Mouse (Mus musculus) CH12.LX (cell line): ENCODE results near the gene Dcst2. TPM values are rescaled to one million over a fixed set of nuclear protein-coding genes. Genes with fewer than 3 reads are reported as not detected.

ENCODE experiments used
- DNase-seq: peaks from one replicate; pipeline ENCODE4 v3.0.0-alpha.2; 2013; ENCODE audit errors: extremely low read depth
- H3K27ac ChIP-seq: 2 replicates; pipeline ENCODE4 v1.5.1; 2012; ENCODE audit warnings: low read depth, mild to moderate bottlenecking, control low read depth, moderate library complexity; ENCODE audit not compliant: insufficient read depth
- H3K27me3 ChIP-seq: replicated peaks from 2 replicates; pipeline ENCODE3; 2012; ENCODE audit warnings: inconsistent platforms
- H3K36me3 ChIP-seq, 2 experiments: replicated peaks in 1 of 2; 2 replicates each; pipeline versions ENCODE3 to v1.6.1; 2012; ENCODE audit warnings: inconsistent platforms in 1 of 2, low read length in 1 of 2, mild to moderate bottlenecking in 1 of 2, mixed read lengths in 1 of 2, moderate library complexity in 1 of 2; ENCODE audit not compliant: control insufficient read depth in 1 of 2, insufficient read depth in 1 of 2
- H3K4me1 ChIP-seq, 2 experiments: 2 replicates each; pipeline ENCODE4 v1.6.1; 2012; ENCODE audit warnings: inconsistent platforms in 1 of 2, moderate library complexity in 1 of 2; ENCODE audit not compliant: insufficient read depth in 2 of 2, control insufficient read depth in 1 of 2
- H3K4me2 ChIP-seq: 2 replicates; pipeline ENCODE4 v1.6.1; 2012; ENCODE audit warnings: low read depth, mild to moderate bottlenecking, control low read depth; ENCODE audit not compliant: poor library complexity, insufficient read depth, severe bottlenecking
- H3K4me3 ChIP-seq, 3 experiments: fragments of 150-350 bp in 1 of 3; sonication (generic) in 1 of 3; replicated peaks in 1 of 3; 2 replicates each; pipeline versions ENCODE3 to v1.5.1; 2011 to 2012; ENCODE audit warnings: low read depth in 2 of 3, low read length in 2 of 3, mild to moderate bottlenecking in 2 of 3, moderate library complexity in 2 of 3, control low read depth in 1 of 3, improper control_type of control experiment in 1 of 3, inconsistent platforms in 1 of 3, mixed read lengths in 1 of 3; ENCODE audit not compliant: poor library complexity in 1 of 3
- H3K79me2 ChIP-seq: replicated peaks from 2 replicates; pipeline ENCODE4 v1.6.1; 2012; ENCODE audit warnings: mild to moderate bottlenecking, moderate library complexity; ENCODE audit not compliant: control insufficient read depth, poor library complexity, insufficient read depth, severe bottlenecking; ENCODE audit errors: extremely low read depth
- H3K9ac ChIP-seq: 2 replicates; pipeline ENCODE4 v1.6.1; 2012; ENCODE audit warnings: low read depth, mild to moderate bottlenecking, control low read depth, moderate library complexity; ENCODE audit not compliant: insufficient read depth
- H3K9me3 ChIP-seq: replicated peaks from 2 replicates; pipeline ENCODE3; 2012; ENCODE audit warnings: low read length, inconsistent platforms, mixed read lengths
- CHD1 ChIP-seq: IDR thresholded peaks from 2 replicates; pipeline ENCODE4 v1.6.1; 2012; ENCODE audit warnings: low read depth, low read length, improper control_type of control experiment, inconsistent platforms
- CTCF ChIP-seq, 2 experiments: IDR thresholded peaks in 1 of 2; conservative IDR thresholded peaks in 1 of 2; 2 replicates each; pipeline ENCODE4 v1.5.1; 2011 to 2012; ENCODE audit warnings: low read depth in 2 of 2, low read length in 2 of 2, improper control_type of control experiment in 1 of 2, inconsistent platforms in 1 of 2, mild to moderate bottlenecking in 1 of 2, moderate library complexity in 1 of 2
- E2F4 ChIP-seq: IDR thresholded peaks from 2 replicates; pipeline ENCODE4 v1.6.1; 2011; ENCODE audit warnings: low read depth, low read length, improper control_type of control experiment; ENCODE audit not compliant: insufficient replicate concordance
- GABPA ChIP-seq: IDR thresholded peaks from 2 replicates; pipeline ENCODE4 v1.6.1; 2012; ENCODE audit warnings: low read depth, low read length, improper control_type of control experiment, inconsistent platforms; ENCODE audit not compliant: insufficient replicate concordance
- JUN ChIP-seq: IDR thresholded peaks from 2 replicates; pipeline ENCODE4 v1.6.1; 2011; ENCODE audit warnings: low read depth, mild to moderate bottlenecking, low read length, improper control_type of control experiment, moderate library complexity; ENCODE audit not compliant: insufficient read depth
- MAX ChIP-seq: IDR thresholded peaks from 2 replicates; pipeline ENCODE4 v1.6.1; 2011; ENCODE audit warnings: low read length, improper control_type of control experiment
- MYC ChIP-seq: IDR thresholded peaks from 2 replicates; pipeline ENCODE4 v1.6.1; 2011; ENCODE audit warnings: low read depth, mild to moderate bottlenecking, improper control_type of control experiment, low read length
- NRF1 ChIP-seq: IDR thresholded peaks from 2 replicates; pipeline ENCODE4 v1.6.1; 2014; ENCODE audit warnings: low read depth, mild to moderate bottlenecking, inconsistent platforms, low read length, improper control_type of control experiment, moderate library complexity
- PAX5 ChIP-seq: IDR thresholded peaks from 2 replicates; pipeline ENCODE4 v1.6.1; 2012; ENCODE audit warnings: low read length, inconsistent platforms, mixed read lengths
- RAD21 ChIP-seq: IDR thresholded peaks from 2 replicates; pipeline ENCODE4 v1.6.1; 2011; ENCODE audit warnings: low read depth, mild to moderate bottlenecking, low read length, improper control_type of control experiment, moderate library complexity
- SIN3A ChIP-seq: IDR thresholded peaks from 2 replicates; pipeline ENCODE4 v1.6.1; 2012; ENCODE audit warnings: low read length, improper control_type of control experiment, inconsistent platforms
- SMC3 ChIP-seq: IDR thresholded peaks from 2 replicates; pipeline ENCODE4 v1.6.1; 2011; ENCODE audit warnings: low read depth, low read length, improper control_type of control experiment
- TCF12 ChIP-seq: IDR thresholded peaks from 2 replicates; pipeline ENCODE4 v1.6.1; 2014; ENCODE audit warnings: low read depth, mild to moderate bottlenecking, inconsistent platforms, low read length, improper control_type of control experiment
- UBTF ChIP-seq: IDR thresholded peaks from 2 replicates; pipeline ENCODE4 v1.6.1; 2012; ENCODE audit warnings: low read depth, mild to moderate bottlenecking, inconsistent platforms, low read length, improper control_type of control experiment, moderate library complexity
- ZKSCAN1 ChIP-seq: IDR thresholded peaks from 2 replicates; pipeline ENCODE4 v1.6.1; 2012; ENCODE audit warnings: low read depth, inconsistent platforms, low read length, improper control_type of control experiment, borderline replicate concordance
- dilution Hi-C: fragments of 300-500 bp; cut with MboI; formaldehyde crosslinking; loops from 2 replicates; pipeline ENCODE4 v1.14.3; 2020; ENCODE audit warnings: low sequenced_read_pairs; ENCODE audit not compliant: extremely low pct_unique_long_range_greater_than_20kb, extremely low pct_ligation_motif_present
- in situ Hi-C: fragments of 300-500 bp; cut with MboI; formaldehyde crosslinking; loops from 3 replicates; pipeline ENCODE4 v1.14.3; 2019; ENCODE audit warnings: low sequenced_read_pairs, low pct_ligation_motif_present, low pct_unique_long_range_greater_than_20kb, mixed read lengths
- polyA plus RNA-seq: library from polyadenylated mRNA; unstranded; fragments of >175 nt; gene quantifications from 2 replicates; pipeline ENCODE4 v1.2.1, GENCODE M21; 2012; ENCODE audit warnings: low read depth; ENCODE audit not compliant: insufficient read length
- total RNA-seq, 2 experiments: library from RNA; depleted of rRNA; stranded (reverse); fragments of 300-350 nt in 1 of 2; fragments of >200 nt in 1 of 2; gene quantifications; 2 replicates each; pipeline ENCODE4 v1.2.3; 2012 to 2014

Gene Dcst2
- total and polyA plus RNA-seq, 3 experiments, result 0.10 TPM; not detected in 2

- H3K36me3 ChIP-seq, result peaks cover 40 to 49% of the 10 kb centered on the region in 2 experiments
These were observed 57.1 kb downstream of the Dcst2 start for GRCm38 (mm10) chr3:89418861-89419250.

GRCm38 (mm10) chr3:89419571-89419970, 57.8 kb downstream of the Dcst2 start:
- Histone ChIP-seq H3K27ac (peak overlapping the region; percentile 22; the same call in 1 of the 2 replicates), H3K36me3 (peaks cover 40 to 50% of the 10 kb centered on the region in 2 experiments), H3K4me1 (peaks cover 18 to 47% of the 10 kb centered on the region in 2 experiments), H3K9ac (peak overlapping the region; percentile 98), H3K4me3 (peak overlapping the region; percentile 69 to 85 (median 81)), H3K79me2 (peaks cover 51% of the 10 kb centered on the region), H3K4me2 (peak overlapping the region; percentile 96), H3K9me3 (peaks cover 8% of the 10 kb centered on the region), H3K27me3 (no peaks in the 10 kb centered on the region)
- dilution Hi-C loops (no loop called here), in situ Hi-C loops (no loop called here)
- TF ChIP-seq JUN (no peak), TCF12 (no peak), NRF1 (no peak), MAX (no peak), E2F4 (no peak), GABPA (no peak), SMC3 (no peak), UBTF (no peak), CTCF (conservative IDR thresholded peaks at IDR 0.05 in 1 of 2, IDR thresholded peaks at IDR 0.05 in 1 of 2; ENCODE audit: low read depth in 2 of 2, low read length in 2 of 2) (no peak), MYC (no peak), PAX5 (no peak)
- no peak for DNase-seq

More at GRCm38 (mm10) chr3:89418861-89419250, 57.1 kb downstream of the Dcst2 start:
- Histone ChIP-seq H3K4me3 (peak overlapping the region; percentile 69 to 85 (median 81)), H3K27ac (peak overlapping the region; percentile 72), H3K4me1 (peaks cover 18 to 47% of the 10 kb centered on the region in 2 experiments), H3K4me2 (peak overlapping the region; percentile 96), H3K9ac (peak overlapping the region; percentile 98), H3K9me3 (peaks cover 8% of the 10 kb centered on the region), H3K79me2 (peaks cover 51% of the 10 kb centered on the region), H3K27me3 (no peaks in the 10 kb centered on the region)
- peak; percentile 37 for DNase-seq
- TF ChIP-seq CHD1, result 0 out of 2 replicates have a peak, but pooled peaks have one; percentile 60
- no peak for TF ChIP-seq SMC3
- TF ChIP-seq RAD21, result no peak
- no peak for TF ChIP-seq ZKSCAN1
- TF ChIP-seq MYC, result no peak
- peak; percentile 18; the same call in 1 of the 2 replicates for TF ChIP-seq SIN3A
- dilution Hi-C loops (no loop called here), in situ Hi-C loops (no loop called here)
